Mouse (Mus musculus) liver, embryonic 13.5 days (tissue): ENCODE results near the gene Zfp212. TPM values are rescaled to one million over a fixed set of nuclear protein-coding genes. Genes with fewer than 3 reads are reported as not detected.

ENCODE experiments used
- polyA plus RNA-seq: library from polyadenylated mRNA; unstranded; fragments of >200 nt; fragmentation: Nextera tagmentation; extraction: Ambion mirVana; gene quantifications from 2 replicates; pipeline ENCODE4 v1.2.1, GENCODE M21; 2015

Gene Zfp212
- polyA plus RNA-seq, 1 experiment from 2014 or later = 6.8 TPM

Other genes with a start within 250 kb of the Zfp212 start
- gene Pdia4, start 107.0 kb upstream of the Zfp212 start, polyA plus RNA-seq = 117 and 141 TPM in 2 replicates
- gene Zfp786, start 89.6 kb upstream of the Zfp212 start, polyA plus RNA-seq = 0.61 and 0.70 TPM in 2 replicates
- 2.2 TPM in 2 replicates for gene Zfp398, start 84.8 kb upstream of the Zfp212 start, polyA plus RNA-seq
- 3.1 and 3.8 TPM in 2 replicates for gene Zfp282, start 43.3 kb upstream of the Zfp212 start, polyA plus RNA-seq
- 3.1 and 3.5 TPM in 2 replicates for gene Zfp956, start 32.9 kb downstream of the Zfp212 start, polyA plus RNA-seq
- gene Zfp777, start 128.4 kb downstream of the Zfp212 start, polyA plus RNA-seq = 2.8 and 3.1 TPM in 2 replicates
- gene Zfp746, start 166.1 kb downstream of the Zfp212 start, polyA plus RNA-seq = 3.9 and 5.0 TPM in 2 replicates